26 mouse cellular contexts compared by ENCODE assay signal in genomic region chr12:21168149-21168548, GRCm38 (mm10).
A peak's percentile ranks its signal among the peaks of the same experiment; 100 is the strongest.
DNase-seq lines count a peak whose midpoint lies in the region; ATAC-seq and TF ChIP-seq lines count a peak whose summit lies in the region.
"Had no signal": no experiment of that assay in that cellular context is flagged by ENCODE, and none has a peak within 500 bp of the region (broad histone marks: within the 10 kb centered on the region; RNA-seq: fewer than 3 reads in every experiment).

No protein-coding gene starts in this region.

- peaks cover 68% of the 10 kb centered on the region for H3K4me1 ChIP-seq in heart, embryonic 12.5 days (replicated peaks)
- H3K4me1 ChIP-seq in heart, postnatal 0 days (ENCODE audit: control insufficient read depth, insufficient read depth) = peaks cover 47% of the 10 kb centered on the region

- H3K4me2 ChIP-seq in heart, embryonic 12.5 days = no peak overlapping the region
- H3K4me2 ChIP-seq in heart, postnatal 0 days (ENCODE audit: low read depth, low read length) = no peak overlapping the region
- H3K4me2 ChIP-seq: hindbrain, embryonic 14.5 days; limb, embryonic 15.5 days; midbrain, embryonic 13.5 days; neural tube, embryonic 13.5 days had no signal

- DNase-seq in frontal cortex, postnatal 10 days (ENCODE audit: low spot score in 2 of 2) = no peak
- DNase-seq in heart, adult 8-10 months (ENCODE audit: low spot score) = no peak
- peak; percentile 45 for DNase-seq in heart, postnatal 0 days (ENCODE audit: low spot score)
- DNase-seq in heart, postnatal 14 days = no peak
- DNase-seq in thymus, postnatal 4 days = peak; percentile 22
- DNase-seq in thymus, adult 18-20 months = no peak
- DNase-seq: adrenal gland, postnatal 14 days; cerebellum, adult 2 months; cerebellum, postnatal 14 days; gastrocnemius, postnatal 25 days; kidney, adult 9 months; kidney, postnatal 10 days; lung, adult 2 months; lung, postnatal 10 days; right cerebral cortex, postnatal 4 days had no signal

- H3K4me3 ChIP-seq in heart, embryonic 12.5 days = no peak overlapping the region
- no peak overlapping the region for H3K4me3 ChIP-seq in heart, postnatal 0 days (ENCODE audit: low read depth, low read length)
- H3K4me3 ChIP-seq: erythroblast, embryonic 14.5 days; limb, embryonic 10.5 days; limb, embryonic 15.5 days; midbrain, embryonic 13.5 days; neural tube, embryonic 13.5 days had no signal

- H3K27me3 ChIP-seq in heart, embryonic 12.5 days (replicated peaks) = no peaks in the 10 kb centered on the region
- no peaks in the 10 kb centered on the region for H3K27me3 ChIP-seq in heart, postnatal 0 days (ENCODE audit: control insufficient read depth, insufficient read depth, low read length)
- H3K27me3 ChIP-seq: limb, embryonic 15.5 days; midbrain, embryonic 13.5 days; neural tube, embryonic 13.5 days had no signal

- 52% methylated on average over 6 of the region's 6 CpGs for WGBS in heart, embryonic 12.5 days
- WGBS in heart, postnatal 0 days = 38% methylated on average over 6 of the region's 6 CpGs

- intact Hi-C loops in heart, postnatal 14 days (cut with DNase I) = loop anchor here (5.0 kb wide), 1 partner anchor 56 kb away; no protein-coding TSS in a partner anchor

- H3K9ac ChIP-seq in heart, embryonic 12.5 days = no peak overlapping the region
- H3K9ac ChIP-seq in heart, postnatal 0 days (replicated peaks; ENCODE audit: low read depth, low read length) = no peak overlapping the region
- H3K9ac ChIP-seq: hindbrain, embryonic 14.5 days; limb, embryonic 15.5 days; midbrain, embryonic 13.5 days; neural tube, embryonic 13.5 days had no signal

- 0 out of 2 replicates have a peak, but pooled peaks have one; percentile 20 for ATAC-seq in frontal cortex, adult (ENCODE audit: low TSS enrichment)
- 0 out of 2 replicates have a peak, but pooled peaks have one; percentile 33 for ATAC-seq in heart, embryonic 12.5 days (ENCODE audit: insufficient number of reproducible peaks, low FRiP score)
- ATAC-seq in heart, postnatal 0 days (ENCODE audit: insufficient read depth, low read depth) = peak; percentile 66
- ATAC-seq: forebrain, embryonic 16.5 days; intestine, postnatal 0 days had no signal

- H3K9me3 ChIP-seq in heart, embryonic 12.5 days (replicated peaks) = no peaks in the 10 kb centered on the region
- no peaks in the 10 kb centered on the region for H3K9me3 ChIP-seq in heart, postnatal 0 days (replicated peaks; ENCODE audit: control insufficient read depth, low read length)
- H3K9me3 ChIP-seq: limb, embryonic 10.5 days; limb, embryonic 15.5 days; midbrain, embryonic 13.5 days; neural tube, embryonic 13.5 days had no signal

- no peak for TF ChIP-seq EP300 in heart, postnatal 0 days (IDR thresholded peaks at IDR 0.05; ENCODE audit: low read depth)

- peaks cover 16% of the 10 kb centered on the region for H3K36me3 ChIP-seq in heart, embryonic 12.5 days
- peaks cover 19% of the 10 kb centered on the region for H3K36me3 ChIP-seq in heart, postnatal 0 days (replicated peaks; ENCODE audit: control insufficient read depth, insufficient read depth, low read length)

- no peak for TF ChIP-seq CTCF in heart, postnatal 0 days (IDR thresholded peaks at IDR 0.05; ENCODE audit: low read depth)

- peak overlapping the region; percentile 43; the same call in 1 of the 2 replicates for H3K27ac ChIP-seq in heart, embryonic 12.5 days (ENCODE audit: poor library complexity, severe bottlenecking)
- H3K27ac ChIP-seq in heart, postnatal 0 days (ENCODE audit: low read depth) = peak overlapping the region; percentile 46; the same call in 1 of the 2 replicates
- H3K27ac ChIP-seq: hindbrain, embryonic 14.5 days; limb, embryonic 10.5 days; limb, embryonic 15.5 days; macrophage; midbrain, embryonic 13.5 days; neural tube, embryonic 13.5 days had no signal

Comparison
In these comparisons a context has a peak if more than half of its experiments do, and no peak if none do; other contexts are left out.
1. DNase-seq: peak in heart, postnatal 0 days (single experiment) and thymus, postnatal 4 days (single experiment); none in frontal cortex, postnatal 10 days (0 of 2), heart, adult 8-10 months (single experiment), heart, postnatal 14 days (0 of 2) and thymus, adult 18-20 months (0 of 2).
2. Peak in every context shown above with its lines, with median percentiles within 50 percentile points of each other: ATAC-seq.